Mouse (Mus musculus): ENCODE data around the gene Tmem41a.

- no peak for TF ChIP-seq CTCF (conservative IDR thresholded peaks at IDR 0.05; ENCODE audit: insufficient read depth, insufficient read length, low read depth, low read length)
- no peak for TF ChIP-seq POLR2A (IDR thresholded peaks at IDR 0.05; ENCODE audit: low read depth, low read length)
These were observed 38.8 kb upstream of the Tmem41a start for GRCm38 (mm10) chr16:21986191-21986590.

Data from kidney, adult 2 months (tissue).